Mouse (Mus musculus) thymus, postnatal 36 days (tissue): ENCODE results near the gene Gm20605.

Experiments
- DNase-seq, 2 experiments: peaks; one replicate each; pipeline ENCODE4 v3.0.0; 2022; ENCODE audit warnings: mixed read lengths in 2 of 2

Gene Gm20605

GRCm38 (mm10) chr5:137628498-137629305 lies at the start of gene Gm20605, which contains the start of the genes Fbxo24 and Lrch4:
Gm20605 (plus strand) TSS chr5:137629175.
Fbxo24 (minus strand) TSS chr5:137629002.
Lrch4 (plus strand) TSS chr5:137629121.
- DNase-seq = peak; percentile 99 to 100

- no peak for DNase-seq
These were observed 48.7 kb upstream of the Gm20605 start for GRCm38 (mm10) chr5:137580246-137580645.

GRCm38 (mm10) chr5:137582702-137583101 lies 46.3 kb upstream of the Gm20605 start:
- DNase-seq = no peak

GRCm38 (mm10) chr5:137583670-137584169 lies 45.3 kb upstream of the Gm20605 start:
- DNase-seq = peak in 1 of 2 experiments; percentile 56

GRCm38 (mm10) chr5:137584976-137585375 lies 44.0 kb upstream of the Gm20605 start:
- peak; percentile 68 to 70 for DNase-seq

- no peak for DNase-seq
These were observed 38.5 kb upstream of the Gm20605 start for GRCm38 (mm10) chr5:137590507-137590906.

- DNase-seq = peak in 1 of 2 experiments; percentile 8
These were observed 33.1 kb upstream of the Gm20605 start for GRCm38 (mm10) chr5:137595921-137596320.

GRCm38 (mm10) chr5:137596601-137597261 lies 32.2 kb upstream of the Gm20605 start:
- DNase-seq = peak; percentile 50 to 71

GRCm38 (mm10) chr5:137597625-137598024 lies 31.4 kb upstream of the Gm20605 start:
- no peak for DNase-seq

GRCm38 (mm10) chr5:137598100-137598826 lies 30.7 kb upstream of the Gm20605 start:
- no peak for DNase-seq

GRCm38 (mm10) chr5:137599600-137599999 lies 29.4 kb upstream of the Gm20605 start:
- peak in 1 of 2 experiments; percentile 25 for DNase-seq

- DNase-seq = no peak
These were observed 28.7 kb upstream of the Gm20605 start for GRCm38 (mm10) chr5:137600281-137600618.

GRCm38 (mm10) chr5:137600619-137601364 lies 28.2 kb upstream of the Gm20605 start, which contains the start of gene Mospd3:
Mospd3 (minus strand) TSS chr5:137601058.
- peak; percentile 97 to 98 for DNase-seq

GRCm38 (mm10) chr5:137601365-137601729 lies 27.6 kb upstream of the Gm20605 start:
- peak in 1 of 2 experiments; percentile 40 for DNase-seq

GRCm38 (mm10) chr5:137607860-137608653 lies 20.9 kb upstream of the Gm20605 start:
- DNase-seq = peak in 1 of 2 experiments; percentile 13

GRCm38 (mm10) chr5:137608654-137609190 lies 20.3 kb upstream of the Gm20605 start:
- DNase-seq = no peak

- no peak for DNase-seq
These were observed 19.7 kb upstream of the Gm20605 start for GRCm38 (mm10) chr5:137609292-137609691.

- DNase-seq = no peak
These were observed 18.9 kb upstream of the Gm20605 start for GRCm38 (mm10) chr5:137610056-137610455.

- DNase-seq = peak in 1 of 2 experiments; percentile 11
These were observed 18.3 kb upstream of the Gm20605 start for GRCm38 (mm10) chr5:137610548-137611244.

- DNase-seq = peak in 1 of 2 experiments; percentile 8
These were observed 17.8 kb upstream of the Gm20605 start for GRCm38 (mm10) chr5:137611245-137611602.
